18 mouse cellular contexts compared by ENCODE assay signal in the genomic region with DNA sequence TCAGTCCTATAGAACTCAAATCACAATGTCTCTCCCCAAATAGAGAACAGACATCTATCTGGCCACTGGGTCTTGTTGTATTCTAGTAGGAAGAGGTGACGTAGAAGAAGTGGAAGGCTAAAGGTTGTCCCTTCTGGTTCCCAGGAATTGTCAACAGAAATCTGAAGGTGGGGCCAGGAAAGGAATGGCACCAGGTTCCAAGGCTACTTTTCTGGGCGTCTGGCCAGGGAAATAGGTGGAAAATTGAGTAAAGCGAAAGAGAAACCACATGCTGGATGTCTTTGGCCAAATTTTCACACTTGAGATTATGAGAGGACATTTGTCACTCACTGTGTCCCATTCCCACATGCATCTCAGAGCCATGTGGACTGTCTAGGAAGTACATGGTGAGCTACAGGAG.
DNase-seq lines count a peak whose midpoint lies in the region; ATAC-seq and TF ChIP-seq lines count a peak whose summit lies in the region.
"Had no signal": no experiment of that assay in that cellular context is flagged by ENCODE, and none has a peak within 500 bp of the region (broad histone marks: within the 10 kb centered on the region; RNA-seq: fewer than 3 reads in every experiment).

No protein-coding gene starts in this region.

- no peaks in the 10 kb centered on the region; the same call in 1 of the 2 replicates for H3K9me3 ChIP-seq in heart, embryonic 11.5 days (replicated peaks; ENCODE audit: control insufficient read depth, low read length)
- H3K9me3 ChIP-seq in liver, postnatal 0 days (ENCODE audit: low read length) = no peaks in the 10 kb centered on the region
- no peaks in the 10 kb centered on the region for H3K9me3 ChIP-seq in liver, embryonic 12.5 days (replicated peaks)
- H3K9me3 ChIP-seq: embryonic facial prominence, embryonic 10.5 days; G1E; heart, embryonic 15.5 days; hindbrain, embryonic 15.5 days; liver, embryonic 15.5 days; megakaryocyte, embryonic 14.5 days had no signal

- no peak overlapping the region for H3K27ac ChIP-seq in heart, embryonic 11.5 days (ENCODE audit: low read depth, low read length)
- H3K27ac ChIP-seq in liver, postnatal 0 days (ENCODE audit: low read depth) = no peak overlapping the region
- no peak overlapping the region for H3K27ac ChIP-seq in liver, embryonic 12.5 days
- H3K27ac ChIP-seq in small intestine, adult 2 months (ENCODE audit: insufficient read depth, low read depth, low read length) = peak overlapping the region; percentile 89
- H3K27ac ChIP-seq: embryonic facial prominence, embryonic 10.5 days; heart, embryonic 15.5 days; hindbrain, embryonic 15.5 days; liver, embryonic 15.5 days had no signal

- TF ChIP-seq EP300 in liver, postnatal 0 days (IDR thresholded peaks at IDR 0.05; ENCODE audit: low read depth) = no peak

- WGBS in heart, embryonic 11.5 days (ENCODE audit: insufficient replicate concordance) = 70% methylated on average over 3 of the region's 3 CpGs
- WGBS in liver, postnatal 0 days (ENCODE audit: insufficient replicate concordance) = 57% methylated on average over 3 of the region's 3 CpGs
- 67% methylated on average over 3 of the region's 3 CpGs for WGBS in liver, embryonic 12.5 days (ENCODE audit: insufficient replicate concordance)
- WGBS in small intestine, adult 2 months = 13% methylated on average over 3 of the region's 3 CpGs

- no peaks in the 10 kb centered on the region for H3K36me3 ChIP-seq in heart, embryonic 11.5 days (ENCODE audit: control insufficient read depth, insufficient read depth, low read length)
- H3K36me3 ChIP-seq in liver, postnatal 0 days (replicated peaks; ENCODE audit: insufficient read depth, low read length) = no peaks in the 10 kb centered on the region
- no peaks in the 10 kb centered on the region for H3K36me3 ChIP-seq in liver, embryonic 12.5 days
- no peaks in the 10 kb centered on the region for H3K36me3 ChIP-seq in small intestine, adult 2 months (ENCODE audit: control insufficient read depth, insufficient read depth, low read length)
- H3K36me3 ChIP-seq: embryonic facial prominence, embryonic 10.5 days; G1E; heart, embryonic 15.5 days; hindbrain, embryonic 15.5 days; liver, embryonic 15.5 days had no signal

- peaks cover 28% of the 10 kb centered on the region for H3K27me3 ChIP-seq in heart, embryonic 11.5 days (ENCODE audit: control insufficient read depth, insufficient read depth, low read length)
- no peaks in the 10 kb centered on the region for H3K27me3 ChIP-seq in liver, postnatal 0 days (ENCODE audit: insufficient read depth, low read length)
- peaks cover 22% of the 10 kb centered on the region for H3K27me3 ChIP-seq in liver, embryonic 12.5 days (replicated peaks)
- no peaks in the 10 kb centered on the region for H3K27me3 ChIP-seq in small intestine, adult 2 months (ENCODE audit: control insufficient read depth, insufficient read depth, low read length)

- no peak overlapping the region for H3K4me2 ChIP-seq in heart, embryonic 11.5 days
- H3K4me2 ChIP-seq in liver, postnatal 0 days (ENCODE audit: low read depth, low read length) = no peak overlapping the region
- no peak overlapping the region for H3K4me2 ChIP-seq in liver, embryonic 12.5 days
- H3K4me2 ChIP-seq: heart, embryonic 15.5 days; hindbrain, embryonic 15.5 days; liver, embryonic 15.5 days had no signal

- peak; percentile 90 for DNase-seq in heart, adult 11 months
- DNase-seq in liver, postnatal 0 days = peak; percentile 15
- peak; percentile 25 to 69 for DNase-seq in heart, adult 9 months (ENCODE audit: low spot score in 2 of 2)
- no peak for DNase-seq in right cerebral cortex, postnatal 10 days (ENCODE audit: low spot score in 2 of 2)
- no peak for DNase-seq in frontal cortex, postnatal 36 days (ENCODE audit: low spot score in 2 of 2)
- DNase-seq: cerebellum, adult 9-11 months; layer of hippocampus, postnatal 36 days; left cerebral cortex, postnatal 4 days; thymus, adult 2 months had no signal

- H3K9ac ChIP-seq in heart, embryonic 11.5 days (ENCODE audit: low read depth, low read length) = no peak overlapping the region
- no peak overlapping the region for H3K9ac ChIP-seq in liver, postnatal 0 days (replicated peaks)
- no peak overlapping the region for H3K9ac ChIP-seq in liver, embryonic 12.5 days
- H3K9ac ChIP-seq: heart, embryonic 15.5 days; hindbrain, embryonic 15.5 days; liver, embryonic 15.5 days had no signal

- no peaks in the 10 kb centered on the region; the same call in 1 of the 2 replicates for H3K4me1 ChIP-seq in heart, embryonic 11.5 days (ENCODE audit: control insufficient read depth, insufficient read depth, low read length)
- peaks cover 8% of the 10 kb centered on the region; the same call in 1 of the 2 replicates for H3K4me1 ChIP-seq in liver, postnatal 0 days (ENCODE audit: insufficient read depth)
- H3K4me1 ChIP-seq in liver, embryonic 12.5 days = peaks cover 7% of the 10 kb centered on the region
- peaks cover 15% of the 10 kb centered on the region; the same call in 1 of the 2 replicates for H3K4me1 ChIP-seq in small intestine, adult 2 months (ENCODE audit: control insufficient read depth, insufficient read depth, insufficient read length, low read length)
- H3K4me1 ChIP-seq: liver, embryonic 15.5 days had no signal

- H3K4me3 ChIP-seq in heart, embryonic 11.5 days (ENCODE audit: low read depth, low read length) = no peak overlapping the region
- H3K4me3 ChIP-seq in liver, postnatal 0 days (ENCODE audit: low read depth, low read length) = no peak overlapping the region
- H3K4me3 ChIP-seq in liver, embryonic 12.5 days = no peak overlapping the region
- H3K4me3 ChIP-seq in small intestine, adult 2 months (ENCODE audit: low read depth, low read length) = no peak overlapping the region
- H3K4me3 ChIP-seq: embryonic facial prominence, embryonic 10.5 days; heart, embryonic 15.5 days; hindbrain, embryonic 15.5 days; liver, embryonic 15.5 days; megakaryocyte, embryonic 14.5 days had no signal

- no peak for TF ChIP-seq CTCF in liver, postnatal 0 days (IDR thresholded peaks at IDR 0.05; ENCODE audit: low read depth)
- no peak for TF ChIP-seq CTCF in small intestine, adult 2 months (IDR thresholded peaks at IDR 0.05; ENCODE audit: extremely low read depth, insufficient read length, insufficient replicate concordance, low read depth, low read length)

- no peak for TF ChIP-seq POLR2A in small intestine, adult 2 months (IDR thresholded peaks at IDR 0.05; ENCODE audit: low read depth, low read length)

- ATAC-seq in heart, embryonic 11.5 days (replicated peaks; ENCODE audit: insufficient number of reproducible peaks, low FRiP score, low TSS enrichment) = no peak
- ATAC-seq in liver, postnatal 0 days = no peak
- ATAC-seq in liver, embryonic 12.5 days = no peak

Comparison
In these comparisons a context has a peak if more than half of its experiments do, and no peak if none do; other contexts are left out.
1. DNase-seq: peak in heart, adult 11 months (single experiment), liver, postnatal 0 days (single experiment) and heart, adult 9 months (2 of 2); none in right cerebral cortex, postnatal 10 days (0 of 2) and frontal cortex, postnatal 36 days (0 of 2).